Mouse (Mus musculus) ES-Bruce4 (cell line): ENCODE data around the gene Mid1. TPM values are rescaled to one million over a fixed set of nuclear protein-coding genes. Genes with fewer than 3 reads are reported as not detected.

Experiments
- H3K27ac ChIP-seq: 2 replicates; pipeline ENCODE4 v1.5.1; 2012; ENCODE audit warnings: low read length, inconsistent platforms; ENCODE audit not compliant: insufficient read depth
- H3K27me3 ChIP-seq: 2 replicates; pipeline ENCODE4 v1.6.1; 2012; ENCODE audit warnings: mild to moderate bottlenecking, low read length, inconsistent platforms; ENCODE audit not compliant: control insufficient read depth, poor library complexity, insufficient read depth, severe bottlenecking
- H3K36me3 ChIP-seq: 2 replicates; pipeline ENCODE4 v1.6.1; 2012; ENCODE audit warnings: inconsistent platforms, mild to moderate bottlenecking, low read length, moderate library complexity; ENCODE audit not compliant: control insufficient read depth, poor library complexity, insufficient read depth, severe bottlenecking
- H3K4me1 ChIP-seq: one replicate; pipeline ENCODE4 v1.8.1; 2011; ENCODE audit warnings: low read length; ENCODE audit not compliant: control insufficient read depth, insufficient read depth
- H3K4me3 ChIP-seq: 2 replicates; pipeline ENCODE4 v1.5.1; 2011; ENCODE audit warnings: low read depth, mild to moderate bottlenecking, low read length
- H3K9ac ChIP-seq: 2 replicates; pipeline ENCODE4 v1.6.1; 2012; ENCODE audit warnings: low read depth, mild to moderate bottlenecking, inconsistent platforms; ENCODE audit not compliant: poor library complexity, severe bottlenecking
- H3K9me3 ChIP-seq: replicated peaks from 2 replicates; pipeline ENCODE4 v1.6.1; 2012; ENCODE audit warnings: mild to moderate bottlenecking, low read length, inconsistent platforms; ENCODE audit not compliant: control insufficient read depth, poor library complexity, insufficient read depth, severe bottlenecking
- CTCF ChIP-seq: IDR thresholded peaks from one replicate; pipeline ENCODE4 v1.8.1; 2011; ENCODE audit warnings: low read depth, low read length
- EP300 ChIP-seq: IDR thresholded peaks from 2 replicates; pipeline ENCODE4 v1.6.1; 2011; ENCODE audit warnings: low read depth, low read length; ENCODE audit not compliant: insufficient read depth
- POLR2A ChIP-seq: IDR thresholded peaks from one replicate; pipeline ENCODE4 v1.8.1; 2011; ENCODE audit warnings: low read length; ENCODE audit not compliant: insufficient read depth
- polyA plus RNA-seq: library from polyadenylated mRNA; stranded (reverse); fragments of >200 nt; gene quantifications from 2 replicates; pipeline ENCODE4 v1.2.4, GENCODE M21; 2011; ENCODE audit warnings: low read depth; ENCODE audit not compliant: missing spikeins, insufficient read depth, insufficient read length

Mid1 gene
- polyA plus RNA-seq, 1 experiment = 125 TPM

DNA sequence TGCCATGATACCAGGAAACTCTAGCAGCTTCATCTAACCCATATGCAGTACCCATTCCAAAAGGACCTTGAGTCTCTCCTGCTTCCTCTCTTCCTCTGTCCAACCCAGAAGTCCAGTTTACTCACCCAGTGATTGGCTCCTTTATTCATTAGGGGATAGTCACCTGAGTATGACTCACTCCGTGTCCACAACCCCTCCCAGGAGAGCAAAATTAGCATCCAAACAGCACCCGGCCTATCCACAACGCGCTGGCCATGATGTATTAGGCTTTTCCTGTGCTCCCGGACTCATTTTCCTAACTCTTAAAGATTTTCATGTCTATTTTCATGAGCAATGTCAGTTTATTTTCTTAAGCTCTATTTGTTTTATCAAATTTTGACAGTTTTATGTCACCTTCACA is 104.7 kb downstream of the Mid1 start:
- H3K9ac ChIP-seq = no peak overlapping the region
- no peaks in the 10 kb centered on the region for H3K4me1 ChIP-seq
- H3K4me3 ChIP-seq = no peak overlapping the region
- H3K27ac ChIP-seq = no peak overlapping the region
- no peaks in the 10 kb centered on the region for H3K36me3 ChIP-seq
- no peaks in the 10 kb centered on the region for H3K27me3 ChIP-seq
- H3K9me3 ChIP-seq = no peaks in the 10 kb centered on the region
- TF ChIP-seq CTCF (no peak), EP300 (no peak), POLR2A (no peak)

DNA sequence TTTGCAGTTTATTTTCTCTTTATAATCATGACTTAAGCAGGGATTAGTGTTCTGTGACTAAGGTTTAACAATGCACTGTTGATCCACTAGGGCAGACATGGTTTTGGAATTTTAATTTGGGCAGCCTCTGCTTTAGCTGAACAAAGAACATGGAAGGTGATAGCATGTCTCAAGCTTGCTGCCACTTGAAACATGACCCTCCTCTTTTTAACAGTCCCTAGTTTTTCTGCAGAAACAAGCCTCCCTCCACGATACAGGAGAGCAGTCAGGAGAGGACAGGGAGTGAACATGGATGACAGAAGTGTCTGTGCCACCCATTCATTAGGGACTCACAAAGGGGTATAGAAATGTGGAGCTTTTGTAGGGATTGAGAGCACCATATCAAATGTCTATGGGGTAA is 107.9 kb downstream of the Mid1 start:
- H3K9me3 ChIP-seq = no peaks in the 10 kb centered on the region
- H3K36me3 ChIP-seq = no peaks in the 10 kb centered on the region
- no peak overlapping the region for H3K4me3 ChIP-seq
- no peaks in the 10 kb centered on the region for H3K27me3 ChIP-seq
- H3K4me1 ChIP-seq = no peaks in the 10 kb centered on the region
- no peak overlapping the region for H3K27ac ChIP-seq
- no peak for TF ChIP-seq CTCF
- TF ChIP-seq POLR2A = no peak
- no peak for TF ChIP-seq EP300
- no peak overlapping the region for H3K9ac ChIP-seq

DNA sequence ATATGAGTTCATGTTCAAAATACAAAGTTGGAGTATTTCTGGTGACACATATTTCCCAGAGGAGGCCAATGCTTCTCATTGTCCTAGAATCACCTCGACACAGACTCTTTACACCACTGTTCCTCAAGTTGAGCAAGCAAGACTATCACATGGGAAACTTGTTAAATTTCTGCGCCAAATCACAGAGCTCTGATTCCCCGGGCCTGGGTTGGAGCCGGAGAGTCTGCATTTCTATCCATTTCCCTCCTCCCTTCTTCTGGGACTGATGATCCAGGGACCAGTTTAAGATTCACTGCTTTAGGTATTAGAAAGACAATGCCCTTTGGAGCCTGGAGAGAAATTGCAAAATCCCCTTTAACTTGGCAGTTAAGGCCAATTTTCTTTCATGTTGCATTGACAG is 109.4 kb downstream of the Mid1 start:
- no peaks in the 10 kb centered on the region for H3K4me1 ChIP-seq
- H3K27me3 ChIP-seq = no peaks in the 10 kb centered on the region
- no peaks in the 10 kb centered on the region for H3K9me3 ChIP-seq
- H3K36me3 ChIP-seq = no peaks in the 10 kb centered on the region
- no peak overlapping the region for H3K4me3 ChIP-seq
- no peak overlapping the region for H3K27ac ChIP-seq
- TF ChIP-seq EP300 = no peak
- H3K9ac ChIP-seq = no peak overlapping the region

DNA sequence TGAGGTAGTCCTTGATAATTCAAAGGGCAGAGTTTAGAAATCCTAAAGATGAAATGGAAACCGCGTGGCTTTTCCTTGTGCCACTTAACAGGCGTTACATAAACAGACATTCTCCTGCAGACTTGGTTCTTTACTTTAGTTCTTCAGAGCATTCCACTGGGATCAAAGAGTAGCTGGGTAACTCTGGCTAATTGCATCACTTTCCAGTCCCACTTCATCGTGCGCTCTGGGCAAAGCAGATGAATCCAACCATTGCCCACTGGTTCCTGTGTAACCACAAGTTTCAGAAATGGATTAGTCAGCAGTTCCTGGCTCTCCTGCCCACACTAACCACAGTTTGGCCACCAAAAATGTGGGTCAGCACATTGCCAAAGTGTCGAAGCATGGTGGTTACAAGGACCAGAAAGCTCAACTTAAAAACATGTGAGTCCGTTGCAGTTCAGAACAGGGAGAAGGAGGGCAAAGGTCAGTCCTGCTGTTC is 109.9 kb downstream of the Mid1 start:
- no peak overlapping the region for H3K9ac ChIP-seq
- no peaks in the 10 kb centered on the region for H3K27me3 ChIP-seq
- H3K27ac ChIP-seq = no peak overlapping the region
- no peak for TF ChIP-seq EP300
- no peaks in the 10 kb centered on the region for H3K36me3 ChIP-seq
- H3K4me1 ChIP-seq = no peaks in the 10 kb centered on the region
- no peak overlapping the region for H3K4me3 ChIP-seq
- no peaks in the 10 kb centered on the region for H3K9me3 ChIP-seq

DNA sequence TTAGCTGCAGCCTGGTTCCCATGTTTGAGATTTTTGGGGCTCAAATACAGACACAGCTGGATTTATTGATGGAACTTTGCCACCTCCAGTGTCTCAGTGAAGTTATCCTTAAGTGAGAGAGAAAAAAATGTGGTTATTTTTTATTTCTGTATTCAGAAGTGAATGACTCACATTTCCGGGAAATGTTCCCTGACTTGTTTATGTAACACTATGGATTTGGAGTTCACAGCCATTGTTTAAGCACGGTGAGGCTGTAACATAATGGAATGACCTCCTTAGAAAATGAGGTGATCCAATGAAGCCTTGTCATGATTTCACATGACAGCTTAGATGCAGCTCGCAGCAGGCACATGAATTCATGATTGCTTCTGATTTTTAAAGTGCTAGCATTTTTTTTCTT is 112.1 kb downstream of the Mid1 start:
- no peak overlapping the region for H3K9ac ChIP-seq
- no peak overlapping the region for H3K27ac ChIP-seq
- no peak overlapping the region for H3K4me3 ChIP-seq
- H3K4me1 ChIP-seq = no peaks in the 10 kb centered on the region
- TF ChIP-seq EP300 (no peak), POLR2A (no peak), CTCF (no peak)
- no peaks in the 10 kb centered on the region for H3K9me3 ChIP-seq
- H3K27me3 ChIP-seq = no peaks in the 10 kb centered on the region
- no peaks in the 10 kb centered on the region for H3K36me3 ChIP-seq

DNA sequence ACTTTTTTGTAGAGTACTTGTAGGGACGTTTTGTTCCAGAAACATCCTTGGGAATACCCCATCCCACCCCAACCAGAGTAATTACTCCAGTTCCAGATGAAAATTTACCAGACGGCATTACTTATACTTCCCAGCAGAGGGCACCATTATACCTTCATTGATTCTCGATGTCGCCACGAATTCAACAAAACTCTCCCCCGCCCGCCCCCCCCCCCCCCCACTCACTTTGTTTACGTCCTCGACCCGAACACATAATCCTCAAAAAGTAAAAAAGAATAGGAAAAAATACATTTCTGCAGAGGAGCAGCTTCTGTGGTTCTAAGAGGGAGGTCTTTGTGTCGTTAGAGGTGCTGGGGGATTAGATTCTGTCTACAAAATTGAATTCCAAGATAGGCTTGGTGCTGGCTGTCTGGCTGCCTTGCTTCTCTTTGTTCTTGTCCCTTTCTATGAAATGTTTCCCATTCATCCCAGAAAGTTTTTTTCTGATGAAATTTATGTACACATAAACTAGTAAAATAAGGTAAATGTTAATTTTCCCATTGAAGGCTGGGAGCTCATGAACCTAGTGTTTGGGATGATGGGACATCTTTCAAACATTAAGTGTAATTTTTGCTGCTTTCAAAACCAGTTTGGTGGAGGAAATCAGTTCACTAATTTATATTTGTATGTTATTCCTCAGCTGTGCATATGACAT is 114.1 kb downstream of the Mid1 start:
- Histone ChIP-seq H3K9ac (no peak overlapping the region), H3K27ac (no peak overlapping the region), H3K4me1 (no peaks in the 10 kb centered on the region), H3K4me3 (no peak overlapping the region), H3K36me3 (no peaks in the 10 kb centered on the region), H3K9me3 (no peaks in the 10 kb centered on the region), H3K27me3 (no peaks in the 10 kb centered on the region)
- TF ChIP-seq CTCF = no peak
- TF ChIP-seq EP300 = no peak
- TF ChIP-seq POLR2A = no peak
